Mouse (Mus musculus): ENCODE results near the gene Sec1. TPM values are rescaled to one million over a fixed set of nuclear protein-coding genes. Genes with fewer than 3 reads are reported as not detected.

Sec1 gene
- total RNA-seq (2023): not detected

DNA sequence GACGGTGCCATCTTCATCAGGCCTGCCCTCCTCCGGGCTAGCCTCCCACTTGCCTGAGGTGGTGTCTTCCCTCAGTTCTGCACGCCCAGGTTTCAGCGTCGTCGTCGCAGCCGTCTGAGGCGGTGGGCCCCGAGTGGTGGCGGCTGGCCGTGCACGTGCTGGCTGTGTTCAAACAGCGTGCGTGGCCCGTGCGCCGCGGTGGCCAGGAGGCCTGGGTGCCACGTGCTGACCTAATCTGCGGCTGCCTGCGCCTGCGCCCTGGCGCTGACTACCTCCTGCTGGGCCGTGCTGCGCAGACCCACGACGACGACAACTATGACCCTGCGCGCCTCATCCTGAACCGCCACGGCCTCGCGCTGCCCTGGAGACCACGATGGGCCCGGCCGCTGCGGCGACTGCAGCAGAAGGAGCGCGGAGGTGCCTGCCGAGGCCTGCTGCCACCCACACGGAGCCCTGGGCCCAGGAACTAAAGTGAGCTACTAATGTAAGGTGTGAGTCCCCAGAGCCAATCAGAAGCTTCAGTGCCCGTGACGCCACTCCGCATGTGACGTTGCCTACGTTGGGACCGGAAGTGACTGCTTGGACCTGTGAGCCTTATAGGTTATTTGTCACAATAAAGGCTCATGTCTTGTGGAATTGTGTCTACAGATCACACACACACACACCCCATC is at the start of gene Sec1:
Gene Sec1 (minus strand): TSS at position 482 of the 671 bp plus-strand sequence.

DNA sequence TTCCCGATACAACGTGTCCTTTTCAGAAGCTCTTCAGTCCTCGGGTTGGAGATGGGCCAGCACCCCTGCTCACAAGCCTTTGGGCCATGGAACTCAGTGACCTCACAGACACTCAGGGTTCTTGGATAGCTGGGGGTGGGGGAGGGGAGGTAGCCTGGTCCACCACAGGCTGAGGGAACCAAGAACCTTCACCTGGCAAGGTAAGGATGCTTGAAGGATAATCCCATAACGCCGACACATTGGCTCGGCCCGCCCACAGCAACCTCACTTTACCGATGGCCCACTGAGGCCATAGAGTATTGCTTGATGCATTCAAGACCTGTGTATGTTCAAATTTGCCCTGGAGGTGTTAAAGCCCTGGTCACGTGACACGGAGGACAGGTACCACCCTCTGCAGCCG is 31.5 kb upstream of the Sec1 start, which contains the start of gene Spaca4:
Gene Spaca4 (minus strand): TSS at position 101 of the 400 bp plus-strand sequence.

DNA sequence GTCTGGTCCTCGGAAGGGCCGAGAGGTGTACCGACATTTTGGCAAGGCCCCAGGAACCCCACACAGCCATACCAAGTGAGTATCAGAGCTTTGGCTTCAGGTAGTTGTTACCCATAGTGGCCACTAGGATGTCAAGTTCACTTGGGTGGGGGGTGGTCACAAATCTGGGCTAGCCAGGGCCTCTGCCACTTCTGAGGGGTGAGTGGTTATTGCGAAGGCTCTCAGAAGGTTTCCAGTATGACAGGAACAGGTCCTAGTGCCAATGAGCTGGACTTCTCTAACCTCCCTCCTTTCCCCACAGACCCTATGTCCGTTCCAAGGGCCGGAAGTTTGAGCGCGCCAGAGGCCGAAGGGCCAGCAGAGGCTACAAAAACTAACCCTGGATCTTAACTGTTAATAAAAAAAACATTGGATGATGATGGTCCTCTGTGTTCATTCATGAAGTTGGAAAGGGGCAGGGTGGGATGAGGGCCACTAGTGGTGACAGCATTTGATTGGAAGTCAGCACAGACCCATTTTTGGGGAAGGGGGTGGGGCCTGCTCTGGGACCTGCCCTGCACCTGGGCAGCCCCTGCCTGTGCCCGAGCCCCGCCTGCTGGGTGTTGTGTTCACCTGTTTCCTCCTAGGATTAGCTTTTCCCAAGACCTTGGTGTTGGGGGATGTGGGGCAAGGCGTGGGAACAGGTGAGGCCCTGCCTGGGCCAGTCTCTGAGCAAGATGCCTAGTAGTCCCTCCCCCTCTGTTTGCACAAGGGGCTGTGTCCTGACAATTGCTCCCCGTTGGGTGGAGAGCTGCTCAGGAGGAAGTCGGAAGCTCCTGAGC is 26.4 kb upstream of the Sec1 start, which contains the start of gene Fam83e:
Gene Fam83e (plus strand): TSS at position 800 of the 821 bp plus-strand sequence.

DNA sequence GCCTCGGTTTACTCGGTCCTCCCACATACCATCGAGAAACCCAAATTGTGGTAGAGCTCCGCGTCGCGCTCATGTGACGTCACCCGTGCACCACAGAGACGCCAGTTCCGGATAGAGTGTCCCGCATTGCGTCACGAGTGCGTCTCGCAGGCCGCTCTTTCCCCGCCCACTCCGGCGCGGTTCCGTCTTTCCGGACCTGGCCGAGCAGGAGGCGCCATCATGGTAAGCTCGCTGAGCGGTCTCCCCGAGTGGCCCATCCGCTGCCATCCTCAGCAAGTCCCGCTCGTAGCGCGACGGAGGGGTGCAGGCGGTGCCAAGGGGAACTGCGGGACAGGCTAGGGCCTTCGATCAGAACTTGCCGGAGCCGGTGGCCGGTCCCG is 23.7 kb upstream of the Sec1 start, which contains the start of gene Sphk2:
Gene Sphk2 (minus strand): TSS at position 85 of the 380 bp plus-strand sequence.

DNA sequence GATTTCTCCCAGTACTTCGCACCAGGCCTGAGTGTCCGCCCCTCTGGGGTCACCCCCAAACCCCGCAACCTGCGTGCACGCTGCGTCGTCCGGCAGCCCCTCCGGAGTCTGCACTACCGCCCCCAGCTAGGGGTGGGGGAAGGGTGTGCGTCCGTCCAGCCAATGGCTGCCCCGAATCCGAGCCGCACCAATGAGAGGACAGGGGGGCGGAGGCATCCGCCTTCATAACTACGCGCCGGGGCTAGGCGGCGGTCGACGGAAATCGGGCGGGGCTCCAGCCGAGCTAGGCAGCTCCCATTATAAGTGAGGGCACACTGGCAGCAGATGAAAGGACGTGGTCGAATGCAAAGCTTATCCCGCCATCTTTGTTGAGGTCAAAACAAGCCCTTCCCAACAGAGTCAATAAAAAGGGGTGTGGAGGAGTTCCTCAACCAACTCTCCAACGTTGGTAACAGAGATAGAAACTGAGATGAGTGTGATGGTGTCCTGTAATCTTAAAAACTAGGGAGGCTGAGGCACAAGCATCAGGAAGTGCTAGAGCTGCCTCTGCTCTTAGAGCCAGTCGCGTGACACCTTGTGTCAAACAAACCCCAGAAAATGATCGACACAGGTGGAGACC is 21.0 kb upstream of the Sec1 start, which contains the start of gene Rpl18:
Gene Rpl18 (plus strand): TSS at position 368 of the 619 bp plus-strand sequence.

DNA sequence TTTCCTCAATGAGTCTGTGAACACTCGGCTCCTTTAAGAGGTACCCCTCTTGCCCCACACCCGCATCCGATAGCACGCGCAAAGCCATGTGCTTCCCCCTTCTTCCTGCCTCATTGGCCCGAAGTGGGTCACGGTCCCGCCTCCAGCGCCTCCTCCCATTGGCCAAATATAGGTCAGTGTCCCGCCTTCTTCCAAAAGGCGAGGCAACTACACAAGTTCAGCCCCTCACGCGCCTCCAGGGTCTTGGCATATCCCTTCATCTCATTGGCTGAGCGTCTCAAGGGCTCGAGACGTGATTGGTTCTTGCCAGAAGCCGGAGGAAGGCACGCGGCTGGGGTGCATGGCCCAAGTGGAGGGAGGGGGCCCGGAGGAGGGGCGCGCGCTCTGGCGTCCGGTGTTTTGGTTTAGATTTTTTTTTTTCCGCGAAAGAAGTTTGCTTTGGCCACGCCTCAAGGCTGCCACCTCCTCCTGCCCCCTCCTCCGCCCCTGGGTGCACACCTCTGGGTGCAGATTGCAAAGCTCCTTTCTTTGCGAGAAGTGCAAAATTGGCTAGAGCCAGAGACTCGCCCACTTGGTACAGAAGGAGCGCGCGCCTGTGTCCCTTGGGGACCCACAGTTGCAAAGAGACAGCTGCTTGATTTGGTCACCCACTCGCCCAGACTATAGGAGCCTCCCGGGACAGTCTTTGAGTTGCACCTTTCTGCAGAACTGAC is 10.7 kb upstream of the Sec1 start, which contains the start of gene Dbp:
Gene Dbp (plus strand): TSS at position 359 of the 713 bp plus-strand sequence.

DNA sequence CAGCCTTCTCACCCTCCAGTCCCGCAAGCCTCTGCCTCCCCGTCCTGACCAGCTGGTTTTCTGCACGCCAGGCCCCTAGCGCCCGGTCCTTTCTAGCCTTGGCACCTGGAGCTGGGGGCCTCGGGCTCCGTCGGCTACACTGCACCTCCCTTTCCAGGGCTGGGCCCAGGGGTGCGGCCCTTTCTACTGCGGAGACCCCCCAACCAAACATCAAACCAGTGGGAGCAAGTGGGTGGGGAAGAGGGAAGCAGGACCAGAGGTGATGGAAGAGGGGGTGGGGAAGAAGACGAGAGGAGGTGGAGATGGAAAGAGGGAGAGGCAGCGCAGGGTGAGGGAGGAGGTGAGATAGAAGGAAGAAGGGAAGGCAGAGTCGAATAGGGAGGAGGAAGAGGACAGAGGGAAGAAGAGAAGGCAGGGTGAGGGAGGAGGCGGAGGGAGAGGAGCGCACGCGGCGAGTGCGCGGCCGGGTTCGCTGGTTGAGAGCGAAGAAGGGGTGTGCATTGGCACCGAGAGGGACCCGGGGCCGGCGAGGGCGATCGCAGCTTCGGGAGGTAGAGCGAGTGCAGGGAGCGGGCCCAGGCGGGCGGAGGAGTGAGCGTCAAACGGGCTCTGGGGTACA is 5.4 kb upstream of the Sec1 start, which contains the start of gene Car11:
Gene Car11 (plus strand): TSS at position 321 of the 619 bp plus-strand sequence.

DNA sequence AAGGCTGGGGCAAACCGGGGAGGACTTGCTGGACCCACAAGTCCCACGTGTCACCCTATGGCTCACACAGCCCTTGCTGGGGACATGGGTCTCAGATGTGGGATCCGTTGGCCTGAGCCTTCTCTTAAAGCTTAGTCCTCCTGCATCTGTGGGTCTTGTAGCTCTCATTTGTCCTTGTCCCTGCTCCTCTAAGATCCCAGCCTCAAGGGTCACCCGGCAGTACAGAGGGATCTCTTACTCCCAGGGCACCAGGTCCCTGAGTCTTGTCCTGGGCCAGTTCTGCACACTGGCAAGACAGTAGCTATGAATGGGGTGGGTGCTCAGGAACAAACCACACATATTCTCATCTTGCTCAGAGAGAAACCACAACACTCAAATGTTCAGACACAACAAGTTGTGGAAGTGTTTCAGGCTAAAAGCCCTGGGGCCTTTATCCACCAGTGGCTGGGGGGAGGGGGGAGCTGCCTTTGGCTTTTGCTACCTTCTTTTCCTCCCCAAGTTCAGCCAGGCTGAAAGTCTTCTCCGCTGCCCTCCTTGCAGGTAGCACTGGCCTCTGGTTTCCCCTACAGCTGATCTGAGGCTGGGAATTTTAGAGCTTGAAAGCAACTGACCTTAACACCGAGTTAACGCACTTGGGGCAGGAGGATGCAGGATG is 10.7 kb downstream of the Sec1 start, which contains the start of gene Ntn5:
Gene Ntn5 (plus strand): TSS at position 627 of the 655 bp plus-strand sequence.

DNA sequence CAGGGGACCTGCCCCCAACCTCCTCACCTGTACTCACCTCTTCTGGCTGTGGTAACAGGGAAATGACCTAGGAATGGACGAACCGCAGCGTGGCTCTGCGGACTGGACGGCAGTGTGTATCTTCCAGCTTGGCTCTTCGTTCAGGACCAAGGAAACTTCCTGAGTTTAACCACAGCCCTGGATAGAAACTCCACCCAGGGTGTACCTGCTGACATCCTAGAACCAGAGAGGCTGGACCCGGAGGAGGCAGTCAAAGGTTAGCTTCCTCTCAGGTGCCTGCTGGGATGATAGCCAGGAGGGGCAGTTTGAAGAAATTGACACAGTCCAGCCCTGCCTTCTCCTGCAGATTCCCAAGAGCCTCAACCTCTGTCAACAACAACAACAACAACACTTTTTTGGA is 28.0 kb downstream of the Sec1 start, which contains the start of gene Fut2:
Gene Fut2 (minus strand): TSS at position 234 of the 400 bp plus-strand sequence.

DNA sequence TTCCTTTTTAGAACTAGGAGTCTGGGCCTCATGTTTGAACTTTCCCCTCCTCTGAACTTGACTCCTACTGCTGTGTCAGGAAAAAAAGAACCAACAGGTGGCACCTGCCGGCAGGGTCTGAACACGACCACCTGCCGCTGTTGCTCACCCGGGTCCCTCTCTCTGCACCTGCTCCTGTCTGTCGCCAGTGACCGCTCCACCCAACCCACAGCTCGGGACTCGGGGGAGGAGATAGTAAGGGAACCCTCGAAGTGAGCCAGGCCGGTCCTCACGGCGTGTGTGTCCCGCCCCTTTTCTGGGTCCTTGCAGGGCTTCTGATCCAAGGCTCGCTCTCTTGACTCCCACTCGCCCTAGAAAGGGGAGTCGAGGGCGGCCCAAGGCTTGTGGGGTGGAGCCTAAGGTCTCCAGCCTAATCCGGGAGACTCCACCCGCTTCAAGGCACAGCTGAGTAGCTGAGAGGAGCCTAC is 54.6 kb downstream of the Sec1 start, which contains the start of gene Mamstr:
Gene Mamstr (plus strand): TSS at position 417 of the 467 bp plus-strand sequence.

Other genes starting within 250 kb of the Sec1 start
- 100 to 1,000 TPM; 609 to 629 TPM for gene Ftl1, start 234.5 kb downstream of the Sec1 start, total RNA-seq (2023)
- 100 to 1,000 TPM; 113 to 118 TPM for gene Bax, start 227.5 kb downstream of the Sec1 start, total RNA-seq (2023)
- not detected for gene Tulp2, start 212.5 kb downstream of the Sec1 start, total RNA-seq (2023)
- 1 to 10 TPM in 1 of 2 experiments, not detected in 1; 3.7 TPM for gene Gm45808, start 207.6 kb downstream of the Sec1 start, total RNA-seq (2023)
- 1 to 10 TPM; 3.3 to 5.3 TPM for gene Dhdh, start 205.6 kb downstream of the Sec1 start, total RNA-seq (2023)
- gene Nucb1, start 184.0 kb downstream of the Sec1 start, total RNA-seq (2023): 10 to 100 TPM; 78.3 to 83.7 TPM
- 1,000 to 10,000 TPM in 1 of 2 experiments, 100 to 1,000 TPM in 1; 780 to 1,130 TPM for gene Ppp1r15a, start 168.1 kb downstream of the Sec1 start, total RNA-seq (2023)
- 1 to 10 TPM; 2.5 to 2.8 TPM for gene Plekha4, start 168.1 kb downstream of the Sec1 start, total RNA-seq (2023)
- gene Hsd17b14, start 139.5 kb downstream of the Sec1 start, total RNA-seq (2023): 1 to 10 TPM in 1 of 2 experiments, not detected in 1; 8.0 TPM
- 10 to 100 TPM; 28.7 to 47.2 TPM for gene Bcat2, start 124.2 kb downstream of the Sec1 start, total RNA-seq (2023)
- gene Fgf21, start 78.9 kb downstream of the Sec1 start, total RNA-seq (2023): not detected
- not detected for gene Fut1, start 77.1 kb downstream of the Sec1 start, total RNA-seq (2023)
- gene Izumo1, start 72.6 kb downstream of the Sec1 start, total RNA-seq (2023): not detected
- gene Rasip1, start 66.9 kb downstream of the Sec1 start, total RNA-seq (2023): not detected
- gene Mamstr, start 54.4 kb downstream of the Sec1 start, total RNA-seq (2023): not detected
- not detected for gene Fut2, start 28.0 kb downstream of the Sec1 start, total RNA-seq (2023)
- gene Ntn5, start 10.4 kb downstream of the Sec1 start, total RNA-seq (2023): not detected
- gene Car11, start 5.4 kb upstream of the Sec1 start, total RNA-seq (2023): not detected
- 10 to 100 TPM; 18.5 to 23.3 TPM for gene Dbp, start 10.7 kb upstream of the Sec1 start, total RNA-seq (2023)
- gene Rpl18, start 21.1 kb upstream of the Sec1 start, total RNA-seq (2023): 1,000 to 10,000 TPM; 1,959 to 2,082 TPM
- 10 to 100 TPM; 33.4 to 41.2 TPM for gene Sphk2, start 23.6 kb upstream of the Sec1 start, total RNA-seq (2023)
- under 1 TPM; 0.42 to 0.99 TPM for gene Fam83e, start 26.8 kb upstream of the Sec1 start, total RNA-seq (2023)
- not detected for gene Spaca4, start 31.4 kb upstream of the Sec1 start, total RNA-seq (2023)
- gene Lmtk3, start 89.3 kb upstream of the Sec1 start, total RNA-seq (2023): under 1 TPM in 1 of 2 experiments, not detected in 1; 0.26 TPM
- gene Sult2b1, start 90.3 kb upstream of the Sec1 start, total RNA-seq (2023): not detected
- 100 to 1,000 TPM; 108 to 146 TPM for gene Cyth2, start 120.2 kb upstream of the Sec1 start, total RNA-seq (2023)
- 1 to 10 TPM; 2.3 to 3.3 TPM for gene Kcnj14, start 130.4 kb upstream of the Sec1 start, total RNA-seq (2023)
- 10 to 100 TPM; 27.9 to 32.7 TPM for gene Grwd1, start 136.5 kb upstream of the Sec1 start, total RNA-seq (2023)
- 10 to 100 TPM; 60.0 to 71.8 TPM for gene Kdelr1, start 178.4 kb upstream of the Sec1 start, total RNA-seq (2023)
- gene Grin2d, start 184.0 kb upstream of the Sec1 start, total RNA-seq (2023): under 1 TPM; 0.38 to 0.47 TPM
- not detected for gene Syngr4, start 202.3 kb upstream of the Sec1 start, total RNA-seq (2023)
- 10 to 100 TPM in 1 of 2 experiments, 1 to 10 TPM in 1; 7.6 to 10.8 TPM for gene Tmem143, start 202.5 kb upstream of the Sec1 start, total RNA-seq (2023)
- gene Emp3, start 227.0 kb upstream of the Sec1 start, total RNA-seq (2023): 100 to 1,000 TPM; 199 to 219 TPM
- gene Ccdc114, start 229.7 kb upstream of the Sec1 start, total RNA-seq (2023): 1 to 10 TPM; 6.3 TPM

All from B cell, adult 67 days (primary cell).